Mouse (Mus musculus): ENCODE data around the gene 4931429L15Rik.

DNA sequence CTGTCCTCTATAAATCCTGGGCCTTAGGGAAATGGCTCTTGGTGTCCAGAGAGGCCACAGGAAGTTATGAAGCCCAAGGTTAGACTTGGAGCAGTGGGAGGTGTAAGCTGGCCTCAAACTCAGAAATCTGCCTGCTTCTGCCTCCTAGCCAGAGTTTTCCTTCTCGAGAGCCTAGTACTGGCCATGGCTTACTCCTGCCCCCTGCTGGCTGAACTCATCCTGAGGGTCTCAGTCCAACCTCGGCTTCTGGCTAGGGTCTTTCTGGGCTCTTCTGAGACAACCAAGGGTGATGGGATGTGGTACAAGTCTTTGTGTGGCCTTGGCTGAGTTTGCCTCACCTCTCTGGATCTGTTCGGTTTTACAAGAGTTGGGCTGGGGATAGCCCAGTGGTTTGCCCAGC lies 1.8 kb downstream of the 4931429L15Rik start:
- TF ChIP-seq POLR2A (IDR thresholded peaks at IDR 0.05; ENCODE audit: low read depth, low read length), result no peak
- TF ChIP-seq CTCF (IDR thresholded peaks at IDR 0.05; ENCODE audit: extremely low read depth, insufficient read length, insufficient replicate concordance, low read depth, low read length), result no peak
